Mouse (Mus musculus) hindbrain, embryonic 15.5 days (tissue): Measurements from ENCODE around the gene Gys2. TPM values are rescaled to one million over a fixed set of nuclear protein-coding genes. Genes with fewer than 3 reads are reported as not detected.
A peak's percentile ranks its signal among the peaks of the same experiment; 100 is the strongest.
"Not testable (repeated sequence)": the region's sequence is repeated elsewhere in the genome, so short reads cannot be mapped to it uniquely, and the experiment has no call there.

Source experiments
- ATAC-seq: fragments of 200-750 bp; cut with Nextera tagmentation; 2 replicates; pipeline ENCODE4 v1.8.0; 2017; ENCODE audit warnings: low read depth, moderate number of reproducible peaks, moderate TSS enrichment; ENCODE audit not compliant: low FRiP score
- H3K27ac ChIP-seq: fragments of 300-500 bp; sonication (generic); replicated peaks from 2 replicates; pipeline ENCODE4 v1.5.1; 2015; ENCODE audit warnings: mild to moderate bottlenecking, inconsistent platforms
- H3K27me3 ChIP-seq: fragments of 300-500 bp; sonication (generic); 2 replicates; pipeline ENCODE4 v1.6.1; 2015; ENCODE audit warnings: control low read depth, inconsistent platforms
- H3K36me3 ChIP-seq: fragments of 300-500 bp; sonication (generic); 2 replicates; pipeline ENCODE4 v1.6.1; 2015; ENCODE audit warnings: control low read depth, inconsistent platforms
- H3K4me1 ChIP-seq: fragments of 300-500 bp; sonication (generic); replicated peaks from 2 replicates; pipeline ENCODE4 v1.6.1; 2015; ENCODE audit warnings: control low read depth, inconsistent platforms
- H3K4me2 ChIP-seq: fragments of 300-500 bp; sonication (generic); 2 replicates; pipeline ENCODE4 v1.6.1; 2015; ENCODE audit warnings: moderate library complexity, mild to moderate bottlenecking, inconsistent platforms
- H3K4me3 ChIP-seq: fragments of 300-500 bp; sonication (generic); 2 replicates; pipeline ENCODE4 v1.5.1; 2015; ENCODE audit warnings: mild to moderate bottlenecking, inconsistent platforms
- H3K9ac ChIP-seq: fragments of 300-500 bp; sonication (generic); 2 replicates; pipeline ENCODE4 v1.6.1; 2015; ENCODE audit warnings: inconsistent platforms
- H3K9me3 ChIP-seq: fragments of 300-500 bp; sonication (generic); 2 replicates; pipeline ENCODE4 v1.6.1; 2016; ENCODE audit warnings: control low read depth, inconsistent platforms
- WGBS: fragments of 180-500 bp; shearing (Covaris S2); methylation state at CpG from one replicate; pipeline ENCODE4 v1.1.7; 2015; 5-methylcytosine and 5-hydroxymethylcytosine counted together
- polyA plus RNA-seq: library from polyadenylated mRNA; unstranded; fragments of >200 nt; fragmentation: Nextera tagmentation; extraction: Ambion mirVana; gene quantifications from 2 replicates; pipeline ENCODE4 v1.2.1, GENCODE M21; 2015

Gys2 gene
- polyA plus RNA-seq, 1 experiment from 2014 or later: not detected

DNA sequence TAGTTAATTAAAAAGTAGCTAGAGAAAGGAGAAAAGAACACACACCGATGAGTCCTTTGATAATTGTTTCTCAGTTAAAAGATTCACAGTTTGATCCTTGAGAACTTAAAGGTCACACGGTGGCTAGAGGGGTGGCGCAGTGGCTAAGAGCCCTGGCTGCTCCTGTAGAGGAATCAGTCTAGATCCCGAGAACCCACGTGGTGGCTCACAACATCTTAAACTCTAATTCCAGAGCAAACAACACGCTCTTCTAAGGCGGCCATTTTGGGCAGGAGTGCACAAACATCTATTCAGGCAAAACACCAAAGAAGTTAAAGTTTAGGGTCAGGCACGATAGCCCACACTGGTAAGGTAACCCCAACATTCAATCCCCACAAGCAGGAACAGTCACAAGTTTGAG, 30.7 kb upstream of the Gys2 start:
- H3K9ac ChIP-seq: no peak overlapping the region
- peaks cover 30% of the 10 kb centered on the region for H3K4me1 ChIP-seq
- 78% methylated on average over 8 of the region's 8 CpGs for WGBS
- no peak overlapping the region for H3K4me2 ChIP-seq
- H3K4me3 ChIP-seq: no peak overlapping the region
- peaks cover 12% of the 10 kb centered on the region for H3K36me3 ChIP-seq
- H3K27ac ChIP-seq: no peak overlapping the region
- no peaks in the 10 kb centered on the region for H3K27me3 ChIP-seq
- ATAC-seq: no peak
- H3K9me3 ChIP-seq: no peaks in the 10 kb centered on the region

DNA sequence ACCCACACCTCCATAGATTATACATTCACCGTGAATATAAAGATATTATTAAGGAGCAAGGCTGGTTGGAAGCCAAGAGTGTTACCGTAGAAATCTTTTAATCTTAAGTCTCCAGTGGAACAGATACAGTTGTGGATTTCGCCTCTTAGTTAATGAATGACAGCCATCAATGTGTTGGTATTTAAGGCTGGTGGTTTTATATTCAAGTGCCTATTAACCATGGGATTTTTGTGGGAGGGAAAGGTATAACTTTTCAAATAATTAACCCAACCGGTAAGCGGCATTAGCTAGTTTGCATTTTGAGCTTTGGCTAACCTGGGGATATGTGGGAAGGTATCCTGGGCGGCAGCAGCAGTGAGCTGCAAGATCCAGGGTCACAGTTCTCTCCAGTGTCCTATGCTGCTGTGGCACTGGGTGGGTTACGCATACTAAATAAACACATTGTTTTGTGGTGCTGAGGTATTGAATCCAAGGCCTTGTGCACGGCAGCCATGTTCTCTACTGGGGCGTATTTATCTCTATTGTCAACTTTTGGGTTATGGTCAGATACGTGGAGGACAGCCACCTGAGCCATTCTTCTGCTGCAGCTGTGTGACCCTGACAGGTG, 29.7 kb upstream of the Gys2 start:
- H3K4me3 ChIP-seq: no peak overlapping the region
- H3K27me3 ChIP-seq: no peaks in the 10 kb centered on the region
- no peak for ATAC-seq

DNA sequence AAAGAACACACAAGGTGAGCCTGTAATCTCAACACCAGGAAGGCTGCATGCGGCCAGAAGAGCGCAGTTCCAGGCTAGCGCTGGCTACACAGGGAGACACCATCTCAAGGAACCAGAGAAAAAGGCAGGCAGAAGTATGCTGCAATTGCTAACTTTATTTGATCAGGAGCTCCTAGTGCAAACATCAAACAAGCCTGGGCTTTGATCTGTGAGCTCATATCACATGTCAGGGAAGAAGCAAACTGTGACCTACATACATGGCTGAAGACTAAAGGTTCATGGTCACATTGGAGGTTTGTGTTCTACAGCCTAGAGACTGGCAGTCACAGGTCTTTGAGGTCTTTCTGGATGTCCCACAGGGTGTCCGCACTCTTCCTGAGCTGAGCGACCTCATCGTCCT, 17.2 kb upstream of the Gys2 start:
- not testable (repeated sequence) for H3K4me1 ChIP-seq, H3K27me3 ChIP-seq, H3K9me3 ChIP-seq, H3K27ac ChIP-seq, H3K4me3 ChIP-seq, ATAC-seq, H3K4me2 ChIP-seq, H3K9ac ChIP-seq
- WGBS: 97% methylated on average over 6 of the region's 6 CpGs
- H3K36me3 ChIP-seq: peaks cover 74% of the 10 kb centered on the region

More for the DNA sequence above, 29.7 kb upstream of the Gys2 start:
- WGBS: 91% methylated on average over 10 of the region's 10 CpGs
- Histone ChIP-seq H3K36me3 (peaks cover 22% of the 10 kb centered on the region), H3K4me1 (peaks cover 22% of the 10 kb centered on the region), H3K27ac (no peak overlapping the region), H3K9ac (no peak overlapping the region), H3K4me2 (no peak overlapping the region), H3K9me3 (no peaks in the 10 kb centered on the region)

DNA sequence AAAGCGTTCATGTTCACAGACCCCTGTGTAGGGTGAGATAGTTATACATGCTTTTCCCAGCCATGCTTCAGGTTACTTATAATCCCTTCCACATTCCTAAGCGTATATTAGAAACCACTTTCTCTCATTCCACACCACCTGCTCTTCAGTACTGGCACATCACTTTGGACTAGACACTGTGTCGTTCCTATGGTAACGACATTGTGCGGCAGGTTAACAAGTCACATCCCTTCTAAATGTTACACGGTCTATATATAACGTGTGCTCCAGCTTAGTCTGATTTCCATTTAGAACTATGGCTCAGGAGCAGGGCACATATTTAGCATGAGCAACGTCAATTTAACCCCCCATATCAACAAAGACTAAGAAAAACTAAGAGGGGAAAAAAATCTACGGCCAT, 14.7 kb upstream of the Gys2 start:
- Histone ChIP-seq H3K27me3 (no peaks in the 10 kb centered on the region), H3K9ac (no peak overlapping the region), H3K36me3 (peaks cover 66% of the 10 kb centered on the region), H3K27ac (no peak overlapping the region), H3K4me3 (no peak overlapping the region), H3K9me3 (no peaks in the 10 kb centered on the region; the same call in 1 of the 2 replicates), H3K4me1 (no peaks in the 10 kb centered on the region), H3K4me2 (no peak overlapping the region)
- no peak for ATAC-seq
- 88% methylated on average over 9 of the region's 9 CpGs for WGBS

DNA sequence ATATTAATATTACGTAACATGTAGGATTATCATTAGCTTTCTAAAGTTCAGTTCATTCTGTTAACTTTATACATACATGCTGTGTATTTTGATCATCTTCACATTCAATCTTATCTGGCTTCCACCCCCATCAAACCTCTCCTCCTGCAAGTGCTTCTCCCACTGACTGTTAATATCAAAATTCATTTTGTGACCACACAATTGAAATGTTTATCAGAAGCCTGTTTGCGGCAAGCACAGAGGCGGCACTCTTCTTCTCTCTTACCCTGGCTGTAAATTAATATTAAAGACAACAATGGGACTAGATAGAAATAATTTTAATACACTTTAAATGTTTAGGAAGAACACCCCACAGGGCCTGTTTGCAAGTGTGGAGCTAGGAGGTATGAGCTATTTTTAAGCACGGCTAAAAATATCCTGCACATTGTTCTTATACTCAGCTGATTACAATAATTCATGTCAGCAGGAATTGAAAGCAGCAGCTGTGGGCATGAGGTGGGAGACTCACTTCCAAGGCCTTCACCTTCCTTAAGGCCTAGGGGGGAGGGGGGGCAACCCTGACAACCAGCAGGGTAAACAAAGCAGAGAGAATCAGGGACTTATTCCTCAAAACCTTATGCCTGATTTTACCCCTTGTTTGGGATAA, 12.7 kb upstream of the Gys2 start:
- WGBS: 91% methylated on average over 4 of the region's 4 CpGs
- Histone ChIP-seq H3K27me3 (no peaks in the 10 kb centered on the region), H3K36me3 (peaks cover 50% of the 10 kb centered on the region), H3K4me1 (no peaks in the 10 kb centered on the region), H3K4me2 (no peak overlapping the region), H3K27ac (no peak overlapping the region), H3K9ac (no peak overlapping the region), H3K9me3 (no peaks in the 10 kb centered on the region; the same call in 1 of the 2 replicates), H3K4me3 (no peak overlapping the region)
- ATAC-seq: no peak

- H3K9me3 ChIP-seq: no peaks in the 10 kb centered on the region
- no peak for ATAC-seq
- no peaks in the 10 kb centered on the region for H3K4me1 ChIP-seq
- no peaks in the 10 kb centered on the region for H3K36me3 ChIP-seq
- H3K27ac ChIP-seq: no peak overlapping the region
- no peak overlapping the region for H3K9ac ChIP-seq
- 86% methylated on average over 7 of the region's 7 CpGs for WGBS
- H3K4me2 ChIP-seq: no peak overlapping the region
- no peaks in the 10 kb centered on the region for H3K27me3 ChIP-seq
- no peak overlapping the region for H3K4me3 ChIP-seq
Observed at GRCm38 (mm10) chr6:142477239-142477638, 4.3 kb upstream of the Gys2 start.

DNA sequence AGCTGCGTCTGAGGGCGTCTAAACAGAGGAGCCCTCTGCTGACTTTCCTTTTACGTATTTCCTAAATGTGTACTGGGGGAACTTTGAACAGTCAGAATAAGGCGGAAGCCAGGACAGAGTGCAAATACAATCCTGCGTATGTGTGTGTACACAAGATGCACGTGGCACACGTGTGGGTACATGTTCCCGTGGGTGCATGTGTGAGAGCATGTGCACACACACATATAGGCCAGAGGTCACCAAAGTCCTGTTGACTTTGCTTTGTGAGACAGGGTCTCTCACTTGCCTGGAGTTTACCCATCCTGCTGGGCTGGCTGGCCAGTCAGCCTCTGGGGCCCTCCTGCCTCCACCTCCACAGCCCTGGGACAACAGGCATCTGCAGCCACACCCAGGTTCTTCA, 1.8 kb downstream of the Gys2 start:
- no peaks in the 10 kb centered on the region for H3K9me3 ChIP-seq
- 94% methylated on average over 8 of the region's 8 CpGs for WGBS

GRCm38 (mm10) chr6:142469602-142470001, 3.3 kb downstream of the Gys2 start:
- WGBS: 56% methylated on average over 4 of the region's 4 CpGs
- H3K9me3 ChIP-seq: no peaks in the 10 kb centered on the region
- H3K4me2 ChIP-seq: no peak overlapping the region
- H3K27ac ChIP-seq: no peak overlapping the region
- H3K9ac ChIP-seq: no peak overlapping the region
- H3K27me3 ChIP-seq: no peaks in the 10 kb centered on the region
- no peaks in the 10 kb centered on the region for H3K4me1 ChIP-seq
- H3K36me3 ChIP-seq: no peaks in the 10 kb centered on the region
- H3K4me3 ChIP-seq: no peak overlapping the region
- no peak for ATAC-seq

More for the DNA sequence above, 1.8 kb downstream of the Gys2 start:
- H3K36me3 ChIP-seq: no peaks in the 10 kb centered on the region
- no peak overlapping the region for H3K9ac ChIP-seq
- no peak overlapping the region for H3K27ac ChIP-seq
- no peak overlapping the region for H3K4me2 ChIP-seq
- ATAC-seq: no peak
- H3K27me3 ChIP-seq: no peaks in the 10 kb centered on the region
- no peak overlapping the region for H3K4me3 ChIP-seq
- H3K4me1 ChIP-seq: no peaks in the 10 kb centered on the region

DNA sequence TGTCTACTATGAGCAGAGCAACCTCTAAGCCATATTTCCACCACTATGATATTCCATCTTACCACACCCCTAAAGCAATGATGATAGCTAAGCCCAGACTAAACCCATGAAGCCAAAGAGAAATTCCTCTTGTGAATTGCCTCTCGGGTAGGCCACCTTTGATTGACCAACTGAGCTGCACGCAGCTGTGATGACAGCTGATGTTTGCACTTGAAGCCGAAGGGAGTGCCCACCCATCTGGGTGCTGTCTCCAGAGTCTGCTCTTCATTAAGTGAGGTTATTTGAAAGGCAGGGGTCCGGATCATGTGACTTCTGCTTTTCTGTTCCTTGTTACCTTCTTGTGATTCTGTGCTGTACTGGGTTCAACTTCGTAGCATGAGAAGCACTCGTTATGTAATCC, 10.7 kb downstream of the Gys2 start:
- no peak for ATAC-seq
- no peaks in the 10 kb centered on the region for H3K9me3 ChIP-seq
- H3K27me3 ChIP-seq: no peaks in the 10 kb centered on the region
- no peak overlapping the region for H3K4me2 ChIP-seq
- H3K36me3 ChIP-seq: no peaks in the 10 kb centered on the region
- H3K27ac ChIP-seq: no peak overlapping the region
- no peak overlapping the region for H3K4me3 ChIP-seq
- peaks cover 6% of the 10 kb centered on the region for H3K4me1 ChIP-seq
- 80% methylated on average over 6 of the region's 6 CpGs for WGBS
- no peak overlapping the region for H3K9ac ChIP-seq

DNA sequence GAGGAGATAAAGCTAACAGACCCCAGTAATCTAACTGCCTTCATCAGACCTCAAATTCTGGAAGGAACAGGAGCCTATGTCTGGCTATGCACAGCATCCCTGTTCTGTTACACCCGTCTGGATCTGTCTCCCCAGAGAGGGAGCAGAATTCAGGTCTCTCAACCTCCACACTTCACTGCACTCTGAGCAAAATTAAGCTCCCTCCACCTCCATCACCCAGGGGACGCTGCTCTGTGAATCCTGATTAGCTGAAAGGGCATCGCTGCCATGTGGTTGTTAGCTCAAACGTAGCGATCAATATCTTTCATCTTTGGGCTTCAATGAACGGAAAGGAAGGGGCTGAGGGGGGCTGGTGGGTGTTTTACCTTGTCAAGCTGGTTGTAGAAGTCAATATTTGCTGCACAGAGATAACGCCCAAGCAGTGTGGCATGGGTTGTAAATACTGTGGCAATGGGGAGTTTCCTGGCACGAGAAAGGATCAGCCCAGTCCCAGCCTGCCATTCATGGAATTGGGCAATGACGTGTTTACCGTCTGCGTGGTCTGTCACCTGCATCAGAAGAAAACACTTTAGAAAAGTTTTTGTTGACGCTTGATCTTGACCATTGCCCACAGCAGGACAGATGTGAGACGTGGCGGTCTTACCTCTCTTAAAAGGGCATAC, 13.8 kb downstream of the Gys2 start:
- Histone ChIP-seq H3K36me3 (no peaks in the 10 kb centered on the region), H3K4me1 (peaks cover 6% of the 10 kb centered on the region), H3K27me3 (no peaks in the 10 kb centered on the region), H3K9ac (no peak overlapping the region), H3K4me3 (no peak overlapping the region), H3K4me2 (peak overlapping the region; percentile 24), H3K9me3 (no peaks in the 10 kb centered on the region), H3K27ac (no peak overlapping the region)
- ATAC-seq: 0 out of 2 replicates have a peak, but pooled peaks have one; percentile 56
- WGBS: 64% methylated on average over 14 of the region's 14 CpGs

GRCm38 (mm10) chr6:142458010-142458409, 14.9 kb downstream of the Gys2 start:
- Histone ChIP-seq H3K4me1 (peaks cover 6% of the 10 kb centered on the region), H3K9ac (no peak overlapping the region), H3K36me3 (no peaks in the 10 kb centered on the region), H3K9me3 (no peaks in the 10 kb centered on the region), H3K4me3 (no peak overlapping the region), H3K4me2 (no peak overlapping the region), H3K27ac (no peak overlapping the region), H3K27me3 (no peaks in the 10 kb centered on the region)
- 29% methylated on average over 7 of the region's 7 CpGs for WGBS
- ATAC-seq: peak; percentile 48; the same call in 1 of the 2 replicates

DNA sequence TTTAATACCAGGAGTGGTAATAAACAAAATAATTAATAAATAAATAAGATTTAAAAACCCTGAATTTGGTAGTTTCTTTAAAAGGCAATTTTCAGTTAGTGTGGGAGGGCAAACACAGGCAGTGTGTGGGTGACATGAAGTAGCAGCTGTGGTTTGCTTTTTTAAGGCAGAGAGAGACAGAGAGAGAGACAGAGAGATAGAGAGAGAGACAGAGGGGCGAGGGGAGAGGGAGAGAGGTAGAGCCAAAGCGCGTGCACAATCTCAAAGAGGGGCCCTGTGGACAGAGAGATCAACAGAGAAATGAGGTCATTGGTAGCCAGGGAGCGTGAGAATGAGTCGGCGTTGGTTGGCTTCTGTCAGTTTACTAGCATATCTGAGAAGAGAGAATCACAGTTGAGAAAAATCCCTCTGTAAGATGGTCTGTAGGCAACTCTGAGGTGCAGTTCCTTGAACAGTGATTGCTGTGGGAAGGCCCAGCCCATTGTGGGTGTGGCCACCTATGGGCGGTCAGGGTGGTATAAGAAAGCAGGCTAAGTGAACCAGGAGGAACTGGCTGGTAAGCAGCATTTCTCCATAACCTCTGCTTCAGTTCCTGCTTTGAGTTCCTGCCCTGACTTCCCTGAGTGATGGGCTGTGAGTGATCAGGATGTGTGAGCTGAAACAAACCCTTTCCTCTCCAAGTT, 17.5 kb downstream of the Gys2 start:
- no peaks in the 10 kb centered on the region for H3K9me3 ChIP-seq
- H3K9ac ChIP-seq: no peak overlapping the region
- no peaks in the 10 kb centered on the region for H3K27me3 ChIP-seq
- no peak overlapping the region for H3K4me2 ChIP-seq
- no peaks in the 10 kb centered on the region for H3K36me3 ChIP-seq
- no peak overlapping the region for H3K4me3 ChIP-seq
- H3K4me1 ChIP-seq: peaks cover 6% of the 10 kb centered on the region
- no peak for ATAC-seq
- H3K27ac ChIP-seq: no peak overlapping the region
- WGBS: 75% methylated on average over 7 of the region's 7 CpGs
